Mouse (Mus musculus): ENCODE measurements around the gene Gm13272. TPM values are rescaled to one million over a fixed set of nuclear protein-coding genes. Genes with fewer than 3 reads are reported as not detected.

The Gm13272 gene
- polyA plus RNA-seq (2015; fragmentation: Nextera tagmentation; extraction: Ambion mirVana), result not detected in 2 replicates

DNA sequence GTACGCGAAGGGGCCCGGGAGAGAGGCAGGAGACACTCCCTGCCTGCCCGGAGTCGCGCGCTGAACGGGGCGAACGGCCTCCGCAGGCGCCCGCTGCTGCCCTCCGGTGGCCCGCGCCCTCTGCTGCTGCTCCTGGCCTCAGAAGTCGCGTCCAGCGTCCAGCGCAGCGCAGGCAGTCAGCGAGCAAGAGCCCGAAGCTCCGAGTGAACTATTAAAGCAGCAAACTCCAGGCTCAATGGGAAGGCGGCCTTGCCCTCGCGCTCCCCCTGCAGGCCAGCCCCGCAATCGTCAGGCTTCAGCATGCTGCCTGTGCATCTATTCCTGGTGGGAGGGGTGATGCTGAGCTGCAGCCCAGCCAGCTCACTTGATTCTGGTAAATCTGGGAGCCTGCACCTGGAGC lies at the start of gene Gm13272:
Gm13272 (plus strand) TSS at position 301 of the 400 bp plus-strand sequence.

DNA sequence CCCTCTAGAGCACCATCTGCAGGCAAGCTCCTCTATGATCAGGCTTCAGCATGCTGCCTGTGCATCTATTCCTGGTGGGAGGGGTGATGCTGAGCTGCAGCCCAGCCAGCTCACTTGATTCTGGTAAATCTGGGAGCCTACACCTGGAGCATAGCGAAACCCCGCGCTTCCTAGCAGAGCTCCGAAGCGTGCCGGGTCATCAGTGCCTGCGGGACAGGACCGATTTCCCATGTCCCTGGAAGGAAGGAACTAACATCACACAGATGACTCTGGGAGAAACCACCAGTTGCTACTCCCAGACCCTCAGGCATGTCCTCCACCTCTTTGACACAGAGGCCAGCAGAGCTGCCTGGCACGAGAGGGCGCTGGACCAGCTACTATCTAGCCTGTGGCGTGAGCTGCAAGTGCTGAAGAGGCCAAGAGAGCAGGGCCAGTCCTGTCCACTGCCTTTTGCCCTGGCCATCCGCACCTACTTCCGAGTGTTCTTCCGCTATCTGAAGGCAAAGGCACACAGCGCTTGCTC lies 24.8 kb upstream of the Gm13272 start, which contains the start of gene Gm13271:
Gm13271 (plus strand) TSS at position 51 of the 523 bp plus-strand sequence.

GRCm38 (mm10) chr4:88759610-88760268 lies 19.9 kb upstream of the Gm13272 start, which contains the start of gene Gm13283:
Gene Gm13283, plus strand, starts transcription at chr4:88760119.

DNA sequence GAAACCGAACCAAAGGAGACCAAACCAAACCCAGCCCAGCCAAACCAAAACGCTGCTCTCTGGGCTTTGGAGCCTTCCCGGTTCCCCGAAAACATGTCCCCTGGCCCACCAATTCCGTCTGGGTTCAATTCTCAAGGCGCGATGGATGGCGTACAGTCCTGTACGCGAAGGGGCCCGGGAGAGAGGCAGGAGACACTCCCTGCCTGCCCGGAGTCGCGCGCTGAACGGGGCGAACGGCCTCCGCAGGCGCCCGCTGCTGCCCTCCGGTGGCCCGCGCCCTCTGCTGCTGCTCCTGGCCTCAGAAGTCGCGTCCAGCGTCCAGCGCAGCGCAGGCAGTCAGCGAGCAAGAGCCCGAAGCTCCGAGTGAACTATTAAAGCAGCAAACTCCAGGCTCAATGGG lies 6.1 kb upstream of the Gm13272 start, which contains the start of gene Gm13290:
Gm13290 (plus strand) TSS at position 301 of the 400 bp plus-strand sequence.

GRCm38 (mm10) chr4:88776622-88777021 lies 3.0 kb upstream of the Gm13272 start, which contains the start of gene Gm13289:
Gene Gm13289, plus strand, starts transcription at chr4:88776922.

GRCm38 (mm10) chr4:88781831-88782230 lies 2.2 kb downstream of the Gm13272 start, which contains the start of gene Ifnz:
Gene Ifnz, plus strand, starts transcription at chr4:88782131.

GRCm38 (mm10) chr4:88785409-88785808 lies 5.8 kb downstream of the Gm13272 start, which contains the start of gene Gm13276:
Gene Gm13276, plus strand, starts transcription at chr4:88785709.

DNA sequence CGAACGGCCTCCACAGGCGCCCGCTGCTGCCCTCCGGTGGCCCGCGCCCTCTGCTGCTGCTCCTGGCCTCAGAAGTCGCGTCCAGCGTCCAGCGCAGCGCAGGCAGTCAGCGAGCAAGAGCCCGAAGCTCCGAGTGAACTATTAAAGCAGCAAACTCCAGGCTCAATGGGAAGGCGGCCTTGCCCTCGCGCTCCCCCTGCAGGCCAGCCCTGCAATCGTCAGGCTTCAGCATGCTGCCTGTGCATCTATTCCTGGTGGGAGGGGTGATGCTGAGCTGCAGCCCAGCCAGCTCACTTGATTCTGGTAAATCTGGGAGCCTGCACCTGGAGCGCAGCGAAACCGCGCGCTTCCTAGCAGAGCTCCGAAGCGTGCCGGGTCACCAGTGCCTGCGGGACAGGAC lies 8.8 kb downstream of the Gm13272 start, which contains the start of gene Gm13277:
Gm13277 (plus strand) TSS at position 231 of the 400 bp plus-strand sequence.

GRCm38 (mm10) chr4:88791250-88791649 lies 11.6 kb downstream of the Gm13272 start, which contains the start of gene Gm13278:
Gene Gm13278, plus strand, starts transcription at chr4:88791550.

GRCm38 (mm10) chr4:88793936-88794675 lies 14.5 kb downstream of the Gm13272 start, which contains the start of gene Gm13275:
Gene Gm13275, plus strand, starts transcription at chr4:88794487.

GRCm38 (mm10) chr4:88797097-88797496 lies 17.4 kb downstream of the Gm13272 start, which contains the start of gene Gm13279:
Gene Gm13279, plus strand, starts transcription at chr4:88797397.

GRCm38 (mm10) chr4:88799365-88799764 lies 19.7 kb downstream of the Gm13272 start, which contains the start of gene Gm13285:
Gene Gm13285, plus strand, starts transcription at chr4:88799665.

DNA sequence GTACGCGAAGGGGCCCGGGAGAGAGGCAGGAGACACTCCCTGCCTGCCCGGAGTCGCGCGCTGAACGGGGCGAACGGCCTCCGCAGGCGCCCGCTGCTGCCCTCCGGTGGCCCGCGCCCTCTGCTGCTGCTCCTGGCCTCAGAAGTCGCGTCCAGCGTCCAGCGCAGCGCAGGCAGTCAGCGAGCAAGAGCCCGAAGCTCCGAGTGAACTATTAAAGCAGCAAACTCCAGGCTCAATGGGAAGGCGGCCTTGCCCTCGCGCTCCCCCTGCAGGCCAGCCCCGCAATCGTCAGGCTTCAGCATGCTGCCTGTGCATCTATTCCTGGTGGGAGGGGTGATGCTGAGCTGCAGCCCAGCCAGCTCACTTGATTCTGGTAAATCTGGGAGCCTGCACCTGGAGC lies 23.3 kb downstream of the Gm13272 start, which contains the start of gene Gm13287:
Gm13287 (plus strand) TSS at position 301 of the 400 bp plus-strand sequence.

GRCm38 (mm10) chr4:88805231-88805630 lies 25.6 kb downstream of the Gm13272 start, which contains the start of gene Gm13288:
Gene Gm13288, plus strand, starts transcription at chr4:88805531.

GRCm38 (mm10) chr4:88815928-88816327 lies 36.3 kb downstream of the Gm13272 start, which contains the start of gene Ifna7:
Gene Ifna7, plus strand, starts transcription at chr4:88816228.

GRCm38 (mm10) chr4:88819659-88820058 lies 40.0 kb downstream of the Gm13272 start, which contains the start of gene Ifna11:
Gene Ifna11, plus strand, starts transcription at chr4:88819959.

GRCm38 (mm10) chr4:88827116-88827515 lies 47.5 kb downstream of the Gm13272 start, which contains the start of gene Ifna6:
Gene Ifna6, plus strand, starts transcription at chr4:88827416.

Other genes starting within 250 kb of the Gm13272 start
- not detected in 2 replicates for gene Ifna15, start 221.6 kb upstream of the Gm13272 start, polyA plus RNA-seq (2015; fragmentation: Nextera tagmentation; extraction: Ambion mirVana)
- gene Ifna14, start 208.1 kb upstream of the Gm13272 start, polyA plus RNA-seq (2015; fragmentation: Nextera tagmentation; extraction: Ambion mirVana), result not detected in 2 replicates
- gene Ifna9, start 187.5 kb upstream of the Gm13272 start, polyA plus RNA-seq (2015; fragmentation: Nextera tagmentation; extraction: Ambion mirVana), result not detected in 2 replicates
- gene Ifna12, start 176.5 kb upstream of the Gm13272 start, polyA plus RNA-seq (2015; fragmentation: Nextera tagmentation; extraction: Ambion mirVana), result not detected in 2 replicates
- gene C87499, start 145.4 kb upstream of the Gm13272 start, polyA plus RNA-seq (2015; fragmentation: Nextera tagmentation; extraction: Ambion mirVana), result not detected in 2 replicates
- not detected in 2 replicates for gene Ifna13, start 135.4 kb upstream of the Gm13272 start, polyA plus RNA-seq (2015; fragmentation: Nextera tagmentation; extraction: Ambion mirVana)
- gene Ifna16, start 102.9 kb upstream of the Gm13272 start, polyA plus RNA-seq (2015; fragmentation: Nextera tagmentation; extraction: Ambion mirVana), result not detected in 2 replicates
- gene Ifna2, start 95.9 kb upstream of the Gm13272 start, polyA plus RNA-seq (2015; fragmentation: Nextera tagmentation; extraction: Ambion mirVana), result not detected in 2 replicates
- gene Ifnab, start 88.5 kb upstream of the Gm13272 start, polyA plus RNA-seq (2015; fragmentation: Nextera tagmentation; extraction: Ambion mirVana), result not detected in 2 replicates
- gene Gm26566, start 58.0 kb upstream of the Gm13272 start, polyA plus RNA-seq (2015; fragmentation: Nextera tagmentation; extraction: Ambion mirVana), result 0.17 and 0.38 TPM in 2 replicates
- gene Klhl9, start 57.4 kb upstream of the Gm13272 start, polyA plus RNA-seq (2015; fragmentation: Nextera tagmentation; extraction: Ambion mirVana), result 23.7 and 28.8 TPM in 2 replicates
- not detected in 2 replicates for gene Gm13271, start 25.0 kb upstream of the Gm13272 start, polyA plus RNA-seq (2015; fragmentation: Nextera tagmentation; extraction: Ambion mirVana)
- 0.17 and 0.19 TPM in 2 replicates for gene Gm13283, start 19.7 kb upstream of the Gm13272 start, polyA plus RNA-seq (2015; fragmentation: Nextera tagmentation; extraction: Ambion mirVana)
- gene Gm13290, start 6.0 kb upstream of the Gm13272 start, polyA plus RNA-seq (2015; fragmentation: Nextera tagmentation; extraction: Ambion mirVana), result not detected in 2 replicates
- not detected in 2 replicates for gene Gm13289, start 2.9 kb upstream of the Gm13272 start, polyA plus RNA-seq (2015; fragmentation: Nextera tagmentation; extraction: Ambion mirVana)
- gene Ifnz, start 2.3 kb downstream of the Gm13272 start, polyA plus RNA-seq (2015; fragmentation: Nextera tagmentation; extraction: Ambion mirVana), result 0.33 TPM in 1 of 2 replicates, not detected in the other
- gene Gm13276, start 5.9 kb downstream of the Gm13272 start, polyA plus RNA-seq (2015; fragmentation: Nextera tagmentation; extraction: Ambion mirVana), result not detected in 2 replicates
- gene Gm13277, start 8.8 kb downstream of the Gm13272 start, polyA plus RNA-seq (2015; fragmentation: Nextera tagmentation; extraction: Ambion mirVana), result not detected in 2 replicates
- not detected in 2 replicates for gene Gm13278, start 11.7 kb downstream of the Gm13272 start, polyA plus RNA-seq (2015; fragmentation: Nextera tagmentation; extraction: Ambion mirVana)
- gene Gm13275, start 14.6 kb downstream of the Gm13272 start, polyA plus RNA-seq (2015; fragmentation: Nextera tagmentation; extraction: Ambion mirVana), result not detected in 2 replicates
- gene Gm13279, start 17.5 kb downstream of the Gm13272 start, polyA plus RNA-seq (2015; fragmentation: Nextera tagmentation; extraction: Ambion mirVana), result not detected in 2 replicates
- gene Gm13285, start 19.8 kb downstream of the Gm13272 start, polyA plus RNA-seq (2015; fragmentation: Nextera tagmentation; extraction: Ambion mirVana), result 0.79 TPM in 1 of 2 replicates, not detected in the other
- not detected in 2 replicates for gene Gm13287, start 23.4 kb downstream of the Gm13272 start, polyA plus RNA-seq (2015; fragmentation: Nextera tagmentation; extraction: Ambion mirVana)
- gene Gm13288, start 25.7 kb downstream of the Gm13272 start, polyA plus RNA-seq (2015; fragmentation: Nextera tagmentation; extraction: Ambion mirVana), result not detected in 2 replicates
- gene Ifna7, start 36.4 kb downstream of the Gm13272 start, polyA plus RNA-seq (2015; fragmentation: Nextera tagmentation; extraction: Ambion mirVana), result not detected in 2 replicates
- not detected in 2 replicates for gene Ifna11, start 40.1 kb downstream of the Gm13272 start, polyA plus RNA-seq (2015; fragmentation: Nextera tagmentation; extraction: Ambion mirVana)
- gene Ifna6, start 47.6 kb downstream of the Gm13272 start, polyA plus RNA-seq (2015; fragmentation: Nextera tagmentation; extraction: Ambion mirVana), result not detected in 2 replicates
- not detected in 2 replicates for gene Ifna5, start 55.7 kb downstream of the Gm13272 start, polyA plus RNA-seq (2015; fragmentation: Nextera tagmentation; extraction: Ambion mirVana)
- gene Ifna4, start 62.0 kb downstream of the Gm13272 start, polyA plus RNA-seq (2015; fragmentation: Nextera tagmentation; extraction: Ambion mirVana), result not detected in 2 replicates
- gene Ifna1, start 70.2 kb downstream of the Gm13272 start, polyA plus RNA-seq (2015; fragmentation: Nextera tagmentation; extraction: Ambion mirVana), result not detected in 2 replicates
- not detected in 2 replicates for gene Ifne, start 100.4 kb downstream of the Gm13272 start, polyA plus RNA-seq (2015; fragmentation: Nextera tagmentation; extraction: Ambion mirVana)